Mouse (Mus musculus) testis, adult 2 months (tissue): ENCODE measurements around the gene Gm49336.

Experiments used
- CTCF ChIP-seq: fragments of 200-500 bp; IDR thresholded peaks from 2 replicates; pipeline ENCODE4 v1.5.1; 2012; ENCODE audit warnings: low read depth, mild to moderate bottlenecking, inconsistent platforms, low read length, moderate library complexity; ENCODE audit not compliant: control insufficient read depth, insufficient read depth, insufficient replicate concordance
- POLR2A ChIP-seq: fragments of 200-500 bp; IDR thresholded peaks from 2 replicates; pipeline ENCODE4 v1.6.1; 2012; ENCODE audit warnings: low read depth, mild to moderate bottlenecking, inconsistent platforms, low read length, moderate library complexity; ENCODE audit not compliant: control insufficient read depth

DNA sequence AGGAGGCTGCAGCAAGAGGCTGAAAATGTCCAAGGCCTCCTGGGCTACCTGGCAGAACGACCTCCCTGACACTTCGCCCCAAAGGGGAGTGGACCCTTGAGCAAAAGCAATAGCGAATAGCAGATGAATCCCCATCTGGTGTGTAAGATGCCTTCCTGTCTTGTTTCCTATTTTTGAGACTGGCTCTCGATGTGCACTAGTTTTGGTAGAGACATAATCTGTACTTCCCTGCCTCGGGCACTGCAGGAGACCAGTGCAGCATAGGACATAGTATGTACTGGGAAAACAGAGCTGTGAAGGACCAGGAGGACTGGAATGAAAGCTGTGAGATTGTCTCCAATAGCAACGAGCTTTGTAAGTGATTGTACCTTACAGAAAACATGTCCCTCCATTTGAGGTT, 22.0 kb upstream of the Gm49336 start:
- TF ChIP-seq POLR2A (no peak), CTCF (no peak)
